Mouse (Mus musculus): ENCODE results near the gene Rundc3a. TPM values are rescaled to one million over a fixed set of nuclear protein-coding genes. Genes with fewer than 3 reads are reported as not detected.

Gene Rundc3a
- polyA plus RNA-seq, 1 experiment from 2014 or later, result 106 TPM

DNA sequence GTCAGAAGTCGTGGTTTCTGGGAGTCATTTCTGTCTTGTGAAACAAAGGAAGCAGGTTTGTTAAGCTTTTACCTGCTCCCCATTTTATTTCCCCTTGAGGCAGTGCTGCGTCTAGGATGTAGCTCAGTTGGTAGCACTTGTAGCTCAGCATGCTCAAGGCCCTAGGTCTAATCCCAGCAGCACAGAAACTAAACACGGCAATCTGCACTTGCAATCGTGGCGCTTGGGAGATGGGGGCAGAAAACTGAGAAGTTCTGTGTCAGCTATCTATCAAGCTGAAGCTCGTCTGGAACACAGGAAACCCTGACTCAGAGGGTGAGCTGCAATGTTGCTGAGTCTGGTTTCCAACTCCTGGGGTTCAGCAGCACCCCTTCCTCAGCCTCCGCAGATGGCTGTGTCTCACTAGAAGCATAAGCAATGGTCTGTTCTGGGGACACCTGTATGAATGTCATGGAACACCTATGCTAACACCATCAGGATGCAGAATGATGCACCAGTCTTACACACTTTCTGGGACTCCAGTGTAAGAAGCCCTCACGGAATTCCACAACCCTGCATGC is 35.9 kb downstream of the Rundc3a start:
- Histone ChIP-seq H3K4me3 (replicated peaks; ENCODE audit: low read length) (0 out of 2 replicates have a peak overlapping the region, but pooled peaks have one; percentile 63), H3K9ac (no peak overlapping the region), H3K27me3 (ENCODE audit: control insufficient read depth, insufficient read depth, low read length) (no peaks in the 10 kb centered on the region), H3K9me3 (ENCODE audit: control insufficient read depth, low read length) (no peaks in the 10 kb centered on the region), H3K4me2 (replicated peaks) (no peak overlapping the region), H3K27ac (no peak overlapping the region), H3K4me1 (replicated peaks; ENCODE audit: control insufficient read depth, insufficient read depth, low read length) (peaks cover 7% of the 10 kb centered on the region; the same call in 1 of the 2 replicates), H3K36me3 (replicated peaks; ENCODE audit: control insufficient read depth, insufficient read depth) (peaks cover 4% of the 10 kb centered on the region; the same call in 1 of the 2 replicates)
- DNase-seq (ENCODE audit: low spot score), result no peak
- WGBS, result 76% methylated on average over 8 of the region's 8 CpGs
- no peak for ATAC-seq (ENCODE audit: low FRiP score)

DNA sequence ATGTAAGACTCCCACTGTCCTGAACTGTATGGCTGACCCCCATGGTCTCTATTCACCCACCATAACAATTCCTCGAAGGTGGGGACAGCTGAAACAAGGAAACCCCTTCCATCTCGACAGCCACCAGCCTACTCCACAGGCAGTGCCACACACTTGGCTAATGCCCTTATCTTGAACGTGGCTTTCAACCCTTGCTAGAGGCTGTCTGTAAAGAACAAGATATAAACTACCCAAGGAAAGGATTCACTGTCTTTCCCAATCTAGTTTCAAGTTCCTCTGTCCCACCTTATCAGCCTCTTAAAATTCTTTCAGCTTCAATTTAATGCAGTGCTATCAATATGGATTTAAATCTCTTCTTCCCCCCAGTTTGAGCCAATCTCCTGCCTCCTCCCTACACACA is 36.3 kb downstream of the Rundc3a start:
- no peaks in the 10 kb centered on the region for H3K9me3 ChIP-seq (ENCODE audit: control insufficient read depth, low read length)
- DNase-seq (ENCODE audit: low spot score) (no peak), ATAC-seq (ENCODE audit: low FRiP score) (no peak)
- peak overlapping the region; percentile 63 for H3K4me3 ChIP-seq (replicated peaks; ENCODE audit: low read length)
- peaks cover 7% of the 10 kb centered on the region; the same call in 1 of the 2 replicates for H3K4me1 ChIP-seq (replicated peaks; ENCODE audit: control insufficient read depth, insufficient read depth, low read length)
- H3K9ac ChIP-seq, result peak overlapping the region; percentile 76
- peaks cover 7% of the 10 kb centered on the region for H3K36me3 ChIP-seq (replicated peaks; ENCODE audit: control insufficient read depth, insufficient read depth)
- H3K27ac ChIP-seq, result 0 out of 2 replicates have a peak overlapping the region, but pooled peaks have one; percentile 53
- H3K27me3 ChIP-seq (ENCODE audit: control insufficient read depth, insufficient read depth, low read length), result no peaks in the 10 kb centered on the region
- H3K4me2 ChIP-seq (replicated peaks), result peak overlapping the region; percentile 90
- WGBS, result 46% methylated on average over 3 of the region's 3 CpGs

DNA sequence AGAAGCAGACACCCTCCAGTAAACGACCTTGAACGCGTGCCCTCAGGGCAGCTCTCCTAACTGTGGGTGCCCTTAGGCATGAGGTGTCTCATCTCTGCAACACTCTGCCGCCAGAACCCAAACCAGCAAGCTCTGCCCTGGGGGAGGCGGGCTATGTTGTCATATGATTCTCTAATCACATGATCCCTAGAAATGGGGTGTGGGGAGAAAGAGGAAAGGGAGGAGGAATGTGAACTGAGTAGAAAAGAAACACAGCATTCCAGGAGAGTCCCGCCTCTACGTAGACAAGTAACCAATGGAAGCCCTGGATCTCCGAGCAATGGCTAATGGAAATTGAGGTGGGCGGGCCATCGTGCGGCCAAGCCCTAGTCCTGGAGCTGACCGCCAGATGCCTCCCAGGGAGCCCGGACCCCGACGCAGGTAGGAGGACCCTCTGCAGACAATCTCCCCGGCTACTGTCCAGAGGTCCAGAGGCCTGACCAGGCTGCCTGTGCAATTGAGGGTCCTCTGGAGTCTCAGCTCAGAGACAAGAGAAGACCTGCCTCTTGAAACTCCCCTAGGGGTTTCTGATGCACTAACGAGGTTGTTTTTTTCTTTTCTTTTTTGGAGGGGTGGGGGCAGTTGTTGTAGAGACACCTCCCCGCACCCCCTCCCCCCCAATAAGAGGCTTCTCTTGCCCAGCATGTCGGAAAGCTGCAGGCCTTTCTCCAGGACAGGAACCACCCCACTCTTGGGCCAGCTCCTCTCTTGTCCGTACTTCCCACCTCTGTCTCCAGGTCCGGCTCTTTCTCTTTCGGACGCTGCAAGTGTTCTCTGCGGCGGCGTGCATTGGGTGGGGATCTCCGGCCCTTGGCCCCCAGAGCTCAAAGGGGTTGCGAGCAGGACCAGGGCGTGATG is 37.2 kb downstream of the Rundc3a start, which contains the start of gene Grn:
Grn (plus strand) TSS at position 195 of the 897 bp plus-strand sequence.
- Histone ChIP-seq H3K27ac (peak within 1 kb of the TSS; percentile 53), H3K4me1 (replicated peaks; ENCODE audit: control insufficient read depth, insufficient read depth, low read length) (peaks cover 7% of the 10 kb centered on the region; the same call in 1 of the 2 replicates), H3K9ac (peak within 1 kb of the TSS; percentile 76), H3K4me2 (replicated peaks) (peak within 1 kb of the TSS; percentile 90), H3K36me3 (replicated peaks; ENCODE audit: control insufficient read depth, insufficient read depth) (peaks cover 16% of the 10 kb centered on the region), H3K9me3 (ENCODE audit: control insufficient read depth, low read length) (no peaks in the 10 kb centered on the region), H3K27me3 (ENCODE audit: control insufficient read depth, insufficient read depth, low read length) (no peaks in the 10 kb centered on the region), H3K4me3 (replicated peaks; ENCODE audit: low read length) (peak within 1 kb of the TSS; percentile 63)
- peak; percentile 91 for DNase-seq (ENCODE audit: low spot score)
- peak; percentile 88 for ATAC-seq (ENCODE audit: low FRiP score)
- under 1% methylated on average over 29 of the region's 29 CpGs for WGBS

DNA sequence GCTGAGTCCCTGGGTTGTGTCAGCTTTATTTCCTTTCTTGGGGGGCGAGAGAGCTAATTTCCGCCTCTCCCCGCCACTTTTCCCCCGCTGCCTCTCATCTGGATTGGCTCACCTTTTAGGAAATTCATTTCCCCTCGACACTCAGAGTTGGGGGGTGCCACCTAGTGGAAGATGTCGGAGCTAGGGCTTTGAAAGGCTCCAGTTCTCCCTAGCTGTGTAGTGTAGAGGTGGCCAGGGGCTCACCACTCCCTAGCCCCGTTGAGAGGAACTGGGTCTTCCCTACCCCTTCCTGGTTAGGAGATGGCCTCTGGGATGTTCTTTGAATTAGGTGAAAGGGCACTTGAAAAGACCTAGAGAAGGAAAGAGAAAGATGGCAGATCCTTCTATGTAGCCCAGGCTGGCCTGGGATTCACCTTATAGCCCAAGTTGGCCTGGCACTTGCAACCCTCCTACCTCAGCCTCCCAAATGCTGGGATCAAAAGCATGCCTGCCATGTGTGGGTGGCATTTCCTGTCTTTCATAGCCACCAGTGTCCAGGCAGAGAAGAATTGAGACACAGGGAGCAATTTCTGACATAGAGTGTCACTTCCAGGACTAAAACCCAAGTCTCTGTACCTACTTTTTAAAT is 37.9 kb downstream of the Rundc3a start:
- Histone ChIP-seq H3K4me1 (replicated peaks; ENCODE audit: control insufficient read depth, insufficient read depth, low read length) (peaks cover 7% of the 10 kb centered on the region; the same call in 1 of the 2 replicates), H3K4me3 (replicated peaks; ENCODE audit: low read length) (peak overlapping the region; percentile 63), H3K27ac (peak overlapping the region; percentile 53), H3K9me3 (ENCODE audit: control insufficient read depth, low read length) (no peaks in the 10 kb centered on the region), H3K4me2 (replicated peaks) (peak overlapping the region; percentile 90), H3K9ac (peak overlapping the region; percentile 76), H3K27me3 (ENCODE audit: control insufficient read depth, insufficient read depth, low read length) (no peaks in the 10 kb centered on the region), H3K36me3 (replicated peaks; ENCODE audit: control insufficient read depth, insufficient read depth) (peaks cover 23% of the 10 kb centered on the region)
- under 1% methylated on average over 7 of the region's 7 CpGs for WGBS
- ATAC-seq (ENCODE audit: low FRiP score) (peak; percentile 37; the same call in 1 of the 2 replicates), DNase-seq (ENCODE audit: low spot score) (peak; percentile 82)

DNA sequence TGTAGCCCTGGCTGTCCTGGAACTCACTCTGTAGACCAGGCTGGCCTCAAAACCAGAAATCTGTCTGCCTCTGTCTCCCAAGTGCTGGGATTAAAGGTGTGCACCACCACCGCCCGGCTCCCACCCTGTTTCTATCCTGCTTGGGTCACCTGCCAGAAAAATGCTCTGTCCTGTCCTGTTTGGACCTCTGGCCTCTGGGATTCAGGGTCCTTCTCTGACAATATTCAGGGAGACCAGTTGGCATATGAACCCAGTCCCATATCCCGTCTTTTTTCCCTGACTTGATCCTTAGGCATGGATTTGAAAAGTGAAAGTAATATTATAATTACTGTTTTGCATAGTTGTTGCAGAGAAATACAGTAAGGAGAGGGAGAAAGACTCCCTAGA is 38.5 kb downstream of the Rundc3a start:
- Histone ChIP-seq H3K36me3 (replicated peaks; ENCODE audit: control insufficient read depth, insufficient read depth) (peaks cover 29% of the 10 kb centered on the region), H3K4me3 (replicated peaks; ENCODE audit: low read length) (no peak overlapping the region), H3K9ac (no peak overlapping the region), H3K27me3 (ENCODE audit: control insufficient read depth, insufficient read depth, low read length) (no peaks in the 10 kb centered on the region), H3K27ac (no peak overlapping the region), H3K9me3 (ENCODE audit: control insufficient read depth, low read length) (no peaks in the 10 kb centered on the region), H3K4me1 (replicated peaks; ENCODE audit: control insufficient read depth, insufficient read depth, low read length) (peaks cover 7% of the 10 kb centered on the region; the same call in 1 of the 2 replicates), H3K4me2 (replicated peaks) (no peak overlapping the region)
- DNase-seq (ENCODE audit: low spot score) (no peak), ATAC-seq (ENCODE audit: low FRiP score) (no peak)
- 84% methylated on average over 3 of the region's 3 CpGs for WGBS

DNA sequence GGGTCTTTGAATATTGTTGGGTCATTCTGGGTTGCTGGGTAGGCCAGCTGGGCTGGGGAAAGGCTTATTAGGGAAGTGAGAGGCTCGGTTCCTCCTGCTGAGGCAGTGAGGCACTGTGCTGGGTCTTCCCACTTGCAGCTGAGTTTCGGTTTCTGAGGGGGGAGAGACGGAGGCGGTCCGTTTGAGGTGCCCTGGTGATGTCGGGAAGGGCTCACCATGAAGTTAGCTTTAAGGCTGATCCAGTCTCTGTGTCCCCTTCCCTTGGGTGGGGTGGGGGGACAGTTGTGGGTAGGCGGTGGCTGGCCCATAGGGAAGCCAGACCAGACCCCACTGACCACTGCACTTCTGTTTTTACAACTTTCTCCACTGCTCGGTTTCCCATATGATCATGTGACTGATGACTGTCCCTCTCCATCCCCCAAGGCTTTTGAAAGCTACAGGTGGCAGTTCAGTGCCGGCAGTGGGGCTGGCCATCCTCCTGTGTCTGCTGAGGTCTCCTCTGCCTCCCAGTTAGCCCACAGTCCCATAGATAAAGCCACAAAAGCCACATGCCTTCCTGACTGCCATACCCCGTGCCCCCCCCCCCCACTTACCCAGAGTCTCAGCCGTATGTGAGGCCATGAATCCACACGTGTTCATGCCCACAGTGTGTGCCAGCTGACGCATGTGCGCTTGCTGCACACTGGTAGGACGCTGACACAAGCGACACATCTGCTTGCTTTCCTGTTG is 39.1 kb downstream of the Rundc3a start:
- H3K4me3 ChIP-seq (replicated peaks; ENCODE audit: low read length), result no peak overlapping the region
- ATAC-seq (ENCODE audit: low FRiP score) (no peak), DNase-seq (ENCODE audit: low spot score) (no peak)
- no peaks in the 10 kb centered on the region for H3K27me3 ChIP-seq (ENCODE audit: control insufficient read depth, insufficient read depth, low read length)
- H3K9me3 ChIP-seq (ENCODE audit: control insufficient read depth, low read length), result no peaks in the 10 kb centered on the region
- peaks cover 12% of the 10 kb centered on the region for H3K4me1 ChIP-seq (replicated peaks; ENCODE audit: control insufficient read depth, insufficient read depth, low read length)
- H3K4me2 ChIP-seq (replicated peaks), result no peak overlapping the region
- no peak overlapping the region for H3K9ac ChIP-seq
- peaks cover 34% of the 10 kb centered on the region for H3K36me3 ChIP-seq (replicated peaks; ENCODE audit: control insufficient read depth, insufficient read depth)
- 69% methylated on average over 16 of the region's 16 CpGs for WGBS
- H3K27ac ChIP-seq, result no peak overlapping the region

DNA sequence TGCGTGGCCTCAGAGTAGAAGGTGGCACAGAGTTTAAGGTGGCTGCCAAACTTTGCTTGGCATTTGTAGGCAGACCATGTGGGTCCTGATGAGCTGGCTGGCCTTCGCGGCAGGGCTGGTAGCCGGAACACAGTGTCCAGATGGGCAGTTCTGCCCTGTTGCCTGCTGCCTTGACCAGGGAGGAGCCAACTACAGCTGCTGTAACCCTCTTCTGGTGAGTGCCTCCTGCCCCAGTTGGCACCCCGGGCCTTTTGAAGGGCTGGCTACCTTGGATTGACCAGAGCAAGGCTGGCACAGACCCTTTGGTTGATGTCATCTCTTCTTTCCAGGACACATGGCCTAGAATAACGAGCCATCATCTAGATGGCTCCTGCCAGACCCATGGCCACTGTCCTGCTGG is 39.7 kb downstream of the Rundc3a start:
- H3K27ac ChIP-seq, result no peak overlapping the region
- ATAC-seq (ENCODE audit: low FRiP score) (no peak), DNase-seq (ENCODE audit: low spot score) (no peak)
- no peak overlapping the region for H3K4me2 ChIP-seq (replicated peaks)
- WGBS, result 90% methylated on average over 6 of the region's 6 CpGs
- H3K27me3 ChIP-seq (ENCODE audit: control insufficient read depth, insufficient read depth, low read length), result no peaks in the 10 kb centered on the region
- H3K9me3 ChIP-seq (ENCODE audit: control insufficient read depth, low read length), result no peaks in the 10 kb centered on the region
- peaks cover 18% of the 10 kb centered on the region for H3K4me1 ChIP-seq (replicated peaks; ENCODE audit: control insufficient read depth, insufficient read depth, low read length)
- no peak overlapping the region for H3K4me3 ChIP-seq (replicated peaks; ENCODE audit: low read length)
- H3K36me3 ChIP-seq (replicated peaks; ENCODE audit: control insufficient read depth, insufficient read depth), result peaks cover 40% of the 10 kb centered on the region
- H3K9ac ChIP-seq, result no peak overlapping the region

DNA sequence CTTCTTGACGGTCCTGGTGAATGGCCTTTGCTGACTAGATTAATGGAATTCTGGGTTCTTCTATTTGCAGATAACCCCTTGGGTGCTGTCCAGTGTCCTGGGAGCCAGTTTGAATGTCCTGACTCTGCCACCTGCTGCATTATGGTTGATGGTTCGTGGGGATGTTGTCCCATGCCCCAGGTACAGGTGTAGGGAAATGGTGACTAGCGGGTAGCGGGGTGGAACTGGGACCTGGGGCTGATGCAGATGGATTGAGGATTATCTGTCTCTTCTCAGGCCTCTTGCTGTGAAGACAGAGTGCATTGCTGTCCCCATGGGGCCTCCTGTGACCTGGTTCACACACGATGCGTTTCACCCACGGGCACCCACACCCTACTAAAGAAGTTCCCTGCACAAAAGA is 40.7 kb downstream of the Rundc3a start:
- H3K36me3 ChIP-seq (replicated peaks; ENCODE audit: control insufficient read depth, insufficient read depth), result peaks cover 50% of the 10 kb centered on the region

More for the DNA sequence above, 40.7 kb downstream of the Rundc3a start:
- H3K9me3 ChIP-seq (ENCODE audit: control insufficient read depth, low read length), result no peaks in the 10 kb centered on the region
- ATAC-seq (ENCODE audit: low FRiP score) (no peak), DNase-seq (ENCODE audit: low spot score) (no peak)
- H3K4me3 ChIP-seq (replicated peaks; ENCODE audit: low read length), result no peak overlapping the region
- no peaks in the 10 kb centered on the region for H3K27me3 ChIP-seq (ENCODE audit: control insufficient read depth, insufficient read depth, low read length)
- H3K4me1 ChIP-seq (replicated peaks; ENCODE audit: control insufficient read depth, insufficient read depth, low read length), result peaks cover 25% of the 10 kb centered on the region
- WGBS, result 90% methylated on average over 7 of the region's 7 CpGs
- H3K27ac ChIP-seq, result no peak overlapping the region
- H3K9ac ChIP-seq, result 0 out of 2 replicates have a peak overlapping the region, but pooled peaks have one; percentile 10
- no peak overlapping the region for H3K4me2 ChIP-seq (replicated peaks)
